Mouse (Mus musculus) embryonic fibroblast, embryonic 13.5 days (primary cell): ENCODE results near the gene Trip13. TPM values are rescaled to one million over a fixed set of nuclear protein-coding genes. Genes with fewer than 3 reads are reported as not detected.
A peak's percentile ranks its signal among the peaks of the same experiment; 100 is the strongest.

Source experiments
- H3K27ac ChIP-seq: 2 replicates; pipeline ENCODE4 v1.5.1; 2012; ENCODE audit warnings: low read length, control low read depth, inconsistent platforms; ENCODE audit not compliant: insufficient read depth
- H3K4me1 ChIP-seq: 2 replicates; pipeline ENCODE4 v1.6.1; 2011; ENCODE audit warnings: low read length; ENCODE audit not compliant: control insufficient read depth, insufficient read depth
- H3K4me3 ChIP-seq: 2 replicates; pipeline ENCODE4 v1.5.1; 2011; ENCODE audit warnings: mild to moderate bottlenecking, control low read depth, low read length; ENCODE audit not compliant: insufficient read depth
- CTCF ChIP-seq: IDR thresholded peaks from 2 replicates; pipeline ENCODE4 v1.5.1; 2011; ENCODE audit warnings: mild to moderate bottlenecking, control low read depth, low read length, moderate library complexity, borderline replicate concordance; ENCODE audit not compliant: insufficient read depth
- POLR2A ChIP-seq: IDR thresholded peaks from 2 replicates; pipeline ENCODE4 v1.6.1; 2011; ENCODE audit warnings: low read depth, mild to moderate bottlenecking, control low read depth, low read length, moderate library complexity
- polyA plus RNA-seq: library from polyadenylated mRNA; stranded (reverse); fragments of >200 nt; gene quantifications from 2 replicates; pipeline ENCODE4 v1.2.4, GENCODE M21; 2011; ENCODE audit warnings: low read depth; ENCODE audit not compliant: missing spikeins, insufficient read length

Trip13 gene
- 24.0 and 32.6 TPM in 2 replicates for polyA plus RNA-seq

DNA sequence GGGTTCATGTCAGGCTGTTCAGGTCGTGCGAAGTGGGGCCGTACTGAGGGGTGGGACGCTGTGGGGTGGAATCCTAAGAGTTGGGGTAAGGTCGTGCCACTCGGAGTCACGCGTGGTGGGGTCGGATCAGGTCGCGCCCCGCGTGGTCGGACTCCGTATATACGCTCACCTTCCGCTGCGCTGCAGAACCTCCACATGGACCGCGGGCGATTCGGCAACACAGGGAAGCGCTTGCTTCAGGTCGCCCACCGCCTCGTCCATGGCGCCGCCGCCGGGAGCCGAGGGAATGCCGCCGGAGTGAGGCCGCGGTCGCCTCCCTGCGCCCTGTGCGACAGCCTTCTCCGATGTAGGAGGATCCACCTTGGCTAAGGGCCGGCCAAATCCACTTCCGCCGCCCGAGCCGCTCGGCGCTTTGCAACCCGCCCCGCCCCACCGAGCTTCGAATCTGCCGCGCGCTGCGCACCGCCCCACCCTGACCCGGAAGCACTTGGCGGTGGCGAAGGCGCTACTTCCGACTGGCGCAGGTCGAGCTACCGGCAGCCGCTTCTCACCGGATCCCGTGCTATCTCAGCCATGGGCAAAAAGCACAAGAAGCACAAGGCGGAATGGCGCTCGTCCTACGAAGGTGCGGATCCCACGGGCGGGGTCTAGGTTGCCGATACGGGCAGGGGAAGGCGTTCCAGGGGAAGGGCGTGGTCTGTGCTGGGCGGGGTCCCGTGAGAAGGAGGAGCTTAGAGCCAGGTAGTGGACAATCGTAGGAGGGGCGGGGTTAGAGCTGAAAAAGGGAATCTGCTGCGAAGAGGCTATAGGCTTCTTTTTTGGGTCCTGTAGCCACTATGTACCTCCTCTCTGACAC lies at the start of gene Trip13, which contains the start of gene Brd9:
Gene Trip13, minus strand, starts transcription at position 464 of the 856 bp plus-strand sequence.
Gene Brd9, plus strand, starts transcription at position 491 of the 856 bp plus-strand sequence.
- TF ChIP-seq CTCF (no peak), POLR2A (peak; percentile 68)

DNA sequence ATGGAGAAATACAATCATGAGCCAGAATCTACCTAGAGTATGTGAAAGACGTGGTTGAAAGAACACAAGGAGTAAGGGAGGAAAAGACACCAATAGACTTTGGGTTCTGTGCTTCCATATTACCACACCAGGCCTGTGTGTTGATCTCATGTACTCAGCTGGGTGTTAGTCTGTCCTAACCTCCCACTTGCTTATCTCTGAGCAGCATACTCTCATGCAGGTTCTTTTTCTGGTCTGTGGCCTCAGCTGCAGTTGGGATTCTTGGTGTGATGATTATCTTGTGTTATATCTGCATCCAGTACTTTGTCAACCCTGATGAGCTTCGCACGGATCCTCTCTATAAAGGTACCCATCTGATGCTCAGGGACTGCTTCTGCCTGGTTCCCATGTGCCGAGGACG lies 39.4 kb upstream of the Trip13 start:
- Histone ChIP-seq H3K4me3 (no peak overlapping the region), H3K4me1 (no peaks in the 10 kb centered on the region), H3K27ac (no peak overlapping the region)
- TF ChIP-seq POLR2A (no peak), CTCF (no peak)

More for the DNA sequence above, at the start of gene Trip13, which contains the start of gene Brd9:
- Histone ChIP-seq H3K4me3 (peak within 1 kb of the TSS; percentile 58), H3K4me1 (no peaks in the 10 kb centered on the region), H3K27ac (peak within 1 kb of the TSS; percentile 42)

- no peak overlapping the region for H3K4me3 ChIP-seq
- no peak overlapping the region for H3K27ac ChIP-seq
- TF ChIP-seq CTCF: no peak
- H3K4me1 ChIP-seq: no peaks in the 10 kb centered on the region
Observed at GRCm38 (mm10) chr13:73974523-73974922, 36.9 kb upstream of the Trip13 start.

GRCm38 (mm10) chr13:73970545-73971448 lies 33.2 kb upstream of the Trip13 start:
- Histone ChIP-seq H3K4me1 (no peaks in the 10 kb centered on the region), H3K27ac (no peak overlapping the region), H3K4me3 (no peak overlapping the region)
- TF ChIP-seq POLR2A (no peak), CTCF (peak; percentile 62; the same call in 1 of the 2 replicates)

DNA sequence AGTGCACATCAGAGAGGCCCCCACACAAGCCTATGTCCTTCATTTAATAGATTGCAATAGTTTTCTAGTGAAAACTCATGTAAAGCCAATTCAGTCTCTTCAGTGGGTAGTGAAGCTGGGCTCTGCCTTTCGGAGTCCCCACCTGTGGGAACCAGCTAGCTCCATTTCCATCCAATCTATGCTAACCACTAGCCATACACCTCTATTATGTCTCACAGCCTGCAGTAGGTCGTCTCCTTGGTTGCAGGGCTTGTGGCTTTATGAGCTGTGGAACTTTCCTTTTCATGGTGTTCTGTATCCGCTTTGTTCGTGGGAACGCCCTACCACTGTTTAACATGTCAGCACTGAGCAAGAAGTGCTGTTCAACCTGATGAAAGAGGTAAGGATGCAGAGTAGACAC lies 26.0 kb upstream of the Trip13 start, which contains the start of gene Zdhhc11:
Gene Zdhhc11, plus strand, starts transcription at position 301 of the 400 bp plus-strand sequence.
- TF ChIP-seq CTCF (no peak), POLR2A (no peak)
- Histone ChIP-seq H3K4me3 (no peak within 1 kb of the TSS), H3K4me1 (no peaks in the 10 kb centered on the region), H3K27ac (no peak within 1 kb of the TSS)

DNA sequence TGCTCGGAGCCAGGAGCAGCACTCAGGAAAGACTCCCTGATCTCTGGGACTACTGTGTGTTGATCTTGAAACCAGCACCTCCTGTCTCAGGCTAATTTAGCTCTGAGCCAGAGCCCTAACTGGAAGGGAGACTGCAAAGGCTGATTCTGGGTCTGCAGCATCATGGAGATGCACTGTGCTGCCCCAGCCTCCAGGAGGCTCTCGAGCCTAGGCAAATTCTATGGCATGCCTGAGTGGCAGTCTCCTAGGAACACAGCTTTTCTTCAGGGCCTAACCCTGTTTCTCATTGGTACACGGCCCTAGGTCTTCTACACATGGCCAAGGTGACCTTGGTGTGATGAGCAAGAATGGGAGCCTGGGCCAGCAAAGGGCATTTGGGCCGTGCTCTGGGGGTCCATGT lies 23.6 kb upstream of the Trip13 start:
- no peaks in the 10 kb centered on the region for H3K4me1 ChIP-seq
- no peak overlapping the region for H3K4me3 ChIP-seq
- TF ChIP-seq CTCF (no peak), POLR2A (no peak)
- H3K27ac ChIP-seq: no peak overlapping the region

GRCm38 (mm10) chr13:73960117-73960652 lies 22.6 kb upstream of the Trip13 start:
- Histone ChIP-seq H3K4me3 (no peak overlapping the region), H3K27ac (no peak overlapping the region), H3K4me1 (no peaks in the 10 kb centered on the region)
- TF ChIP-seq CTCF: no peak
- TF ChIP-seq POLR2A: no peak

DNA sequence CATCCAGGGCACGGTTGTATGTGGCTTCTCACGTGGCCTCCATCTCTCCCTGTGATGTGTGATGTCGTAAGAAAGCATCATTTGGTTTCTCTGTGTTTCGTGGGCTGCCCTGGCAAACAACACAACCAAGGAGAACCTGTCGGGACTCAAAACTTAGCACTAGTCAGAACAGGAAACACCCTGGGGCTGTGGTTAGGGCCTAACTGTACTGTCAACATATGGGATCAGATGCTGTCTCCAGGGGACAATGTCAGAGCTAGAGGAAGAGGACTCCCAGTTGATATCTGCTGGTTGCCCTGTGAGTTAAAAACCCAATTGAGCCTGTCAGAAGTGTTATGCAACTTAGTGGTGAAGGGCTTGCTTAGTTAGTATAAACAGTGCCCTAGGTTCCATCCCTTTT lies 17.9 kb upstream of the Trip13 start:
- Histone ChIP-seq H3K4me1 (no peaks in the 10 kb centered on the region), H3K4me3 (no peak overlapping the region), H3K27ac (no peak overlapping the region)
- TF ChIP-seq CTCF (no peak), POLR2A (no peak)

DNA sequence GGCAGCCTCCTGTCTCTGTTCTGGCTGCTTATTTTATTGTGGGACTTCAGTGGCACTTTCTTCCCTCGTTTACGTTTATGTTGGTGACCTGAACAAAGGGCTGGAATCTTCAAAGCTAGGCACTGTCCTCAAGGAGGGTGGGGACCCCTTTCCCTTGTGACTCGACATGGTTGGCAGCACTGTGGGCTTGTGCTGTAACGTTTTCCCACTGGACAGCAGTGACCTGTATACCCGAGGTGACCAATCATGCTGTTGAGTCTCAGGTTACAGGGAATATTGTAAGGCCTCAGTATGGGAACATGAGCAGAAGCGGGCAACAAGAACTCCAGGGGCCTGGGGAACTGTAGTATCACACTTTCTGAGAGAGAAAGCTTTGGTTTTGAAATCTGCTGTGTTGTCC lies 17.1 kb upstream of the Trip13 start:
- H3K4me1 ChIP-seq: no peaks in the 10 kb centered on the region

More for the DNA sequence above, 17.1 kb upstream of the Trip13 start:
- H3K4me3 ChIP-seq: no peak overlapping the region
- H3K27ac ChIP-seq: no peak overlapping the region
- TF ChIP-seq CTCF: no peak
- no peak for TF ChIP-seq POLR2A
